Mouse (Mus musculus) layer of hippocampus, adult 8-10 months (tissue): ENCODE data around the gene Pmvk. TPM values are rescaled to one million over a fixed set of nuclear protein-coding genes. Genes with fewer than 3 reads are reported as not detected.
A peak's percentile ranks its signal among the peaks of the same experiment; 100 is the strongest.

Experiments
- DNase-seq, 2 experiments: peaks; one replicate each; pipeline ENCODE4 v3.0.0; 2022; ENCODE audit warnings: low spot score in 2 of 2
- total RNA-seq, 4 experiments: library from RNA; stranded (reverse); gene quantifications; 2 replicates each; pipeline ENCODE4 v1.2.4; 2022

Gene Pmvk
- total RNA-seq = 10 to 100 TPM; 29.5 to 33.7 (median 31.3) TPM

- DNase-seq = no peak
Observed at GRCm38 (mm10) chr3:89454401-89455177, at the start of gene Pmvk. Pmvk (plus strand) TSS chr3:89454541.

- DNase-seq = no peak
Observed at GRCm38 (mm10) chr3:89406887-89407286, 47.5 kb upstream of the Pmvk start.

- DNase-seq = no peak
Observed at GRCm38 (mm10) chr3:89408448-89408847, 45.9 kb upstream of the Pmvk start.

DNA sequence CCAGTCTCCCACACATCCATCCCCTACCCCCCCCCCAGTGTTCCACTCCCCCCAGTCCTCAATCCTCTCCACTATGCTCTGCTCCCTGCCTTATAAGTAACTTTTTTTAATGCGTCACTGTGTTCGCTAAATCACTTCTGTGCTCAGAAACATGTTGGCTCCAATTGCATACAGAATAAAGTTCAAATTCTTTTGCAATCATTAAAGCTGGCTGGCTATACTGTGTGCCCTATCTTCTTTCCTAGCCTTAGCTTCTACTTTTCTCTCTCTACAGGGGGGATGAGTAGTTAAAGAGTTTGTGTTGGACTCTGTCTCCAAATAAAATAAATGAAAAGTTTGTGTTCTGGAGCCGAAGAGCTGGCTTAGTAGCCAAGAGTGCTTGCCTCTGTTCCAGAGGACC lies 44.6 kb upstream of the Pmvk start:
- no peak for DNase-seq

DNA sequence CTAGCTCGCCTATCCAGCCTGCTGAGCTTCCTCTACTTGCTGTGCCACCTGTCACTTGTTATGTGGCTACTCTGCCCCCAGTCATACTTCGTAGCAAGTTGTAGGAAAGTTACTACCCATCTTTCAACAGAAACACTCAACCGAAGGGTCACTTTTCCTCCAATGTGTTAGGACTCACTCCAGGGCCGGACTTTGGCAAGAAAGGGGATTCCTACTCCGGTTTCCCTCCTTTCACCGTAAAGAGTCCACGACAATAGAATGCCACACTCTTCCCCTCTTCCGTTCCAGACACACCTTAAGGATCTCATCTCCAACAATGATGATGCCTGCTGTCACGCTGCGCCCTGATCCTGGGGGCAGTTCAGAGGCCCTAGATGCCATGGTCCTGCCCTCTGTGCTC lies 43.5 kb upstream of the Pmvk start:
- DNase-seq = no peak

DNA sequence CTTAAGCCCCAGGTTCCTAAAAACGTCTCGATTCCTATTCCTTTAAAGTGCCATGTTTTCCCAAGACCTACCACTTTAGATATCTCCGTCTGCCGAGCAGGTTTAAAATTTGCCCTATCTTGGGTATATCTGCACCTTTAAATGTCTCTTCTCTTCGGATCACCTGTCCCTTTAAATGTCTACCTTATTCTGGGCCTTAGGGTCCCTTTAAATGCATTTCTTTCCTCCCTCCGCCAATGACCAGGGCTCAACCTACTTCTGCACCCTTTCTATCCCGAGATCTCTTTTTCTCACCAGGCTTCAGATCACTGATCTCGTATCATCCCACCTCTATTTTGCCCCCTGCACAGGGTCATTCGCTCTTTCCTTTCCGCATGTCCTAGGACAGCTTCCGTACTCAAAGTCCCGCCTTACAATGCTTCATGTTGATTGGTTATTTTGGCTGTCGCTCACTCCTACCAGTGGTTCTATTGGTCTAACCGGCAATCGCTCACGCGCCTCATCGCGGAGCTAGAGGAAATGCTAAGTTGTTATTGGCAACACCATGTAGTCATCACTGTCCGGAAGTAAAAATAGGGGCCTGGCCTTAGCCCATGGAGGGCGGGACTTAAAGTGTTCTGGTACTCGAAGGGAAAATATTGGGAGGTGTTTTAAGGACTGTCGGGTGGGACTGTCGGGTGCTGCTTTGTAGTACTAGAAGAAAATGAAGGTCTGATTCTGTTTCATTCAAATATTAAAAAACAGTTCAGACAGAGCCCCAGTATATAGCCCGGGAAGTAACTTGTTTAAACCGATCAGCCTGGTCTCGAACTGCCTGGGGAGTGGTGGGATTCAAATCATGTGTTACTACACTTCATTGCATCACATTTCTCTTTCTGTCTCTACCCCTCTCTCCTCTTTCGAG lies 42.6 kb upstream of the Pmvk start, which contains the start of gene Flad1:
Gene Flad1, minus strand, starts transcription at position 381 of the 904 bp plus-strand sequence.
- DNase-seq = peak; percentile 100

GRCm38 (mm10) chr3:89416158-89416557 lies 38.2 kb upstream of the Pmvk start:
- no peak for DNase-seq

- DNase-seq = no peak
Observed at GRCm38 (mm10) chr3:89417131-89417530, 37.2 kb upstream of the Pmvk start.

GRCm38 (mm10) chr3:89417840-89418169 lies 36.5 kb upstream of the Pmvk start:
- DNase-seq = no peak

DNA sequence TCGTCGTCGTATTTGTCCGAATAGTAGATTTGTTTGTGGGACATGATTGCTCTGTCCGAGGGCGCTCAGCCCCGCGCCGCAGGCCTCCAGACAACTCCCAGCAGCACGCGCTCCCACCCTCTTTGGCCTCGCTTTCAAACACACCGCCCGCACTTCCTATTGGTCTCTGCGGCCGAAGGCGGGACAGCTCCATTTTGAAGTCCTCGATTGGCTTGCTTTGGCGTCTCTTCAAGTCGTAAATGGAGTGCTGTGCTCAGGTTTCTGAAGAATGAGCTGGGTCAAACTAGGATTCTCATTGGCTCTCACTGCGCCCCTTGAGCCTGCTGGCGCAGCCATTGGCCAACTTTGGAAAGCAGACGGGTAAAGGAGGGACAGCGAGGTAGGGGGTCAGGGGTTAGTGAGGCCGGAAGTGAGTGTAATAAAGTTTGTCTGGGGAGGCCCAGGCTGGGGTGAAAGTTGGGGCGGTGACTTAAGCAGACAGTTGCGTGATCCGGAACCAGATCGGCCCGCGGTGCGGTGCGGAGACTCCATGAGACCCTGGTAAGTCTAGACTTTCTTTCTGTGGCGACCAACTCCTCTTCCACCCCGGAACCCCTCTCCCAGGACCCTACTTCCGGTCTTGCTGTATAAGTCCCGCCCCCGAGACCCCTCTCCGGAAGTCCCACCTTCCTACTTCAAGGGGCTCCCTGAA lies 36.0 kb upstream of the Pmvk start, which contains the start of the genes Cks1b and Shc1:
Gene Cks1b, minus strand, starts transcription at position 214 of the 691 bp plus-strand sequence.
Gene Shc1, plus strand, starts transcription at position 274 of the 691 bp plus-strand sequence.
- DNase-seq = peak; percentile 94 to 98

DNA sequence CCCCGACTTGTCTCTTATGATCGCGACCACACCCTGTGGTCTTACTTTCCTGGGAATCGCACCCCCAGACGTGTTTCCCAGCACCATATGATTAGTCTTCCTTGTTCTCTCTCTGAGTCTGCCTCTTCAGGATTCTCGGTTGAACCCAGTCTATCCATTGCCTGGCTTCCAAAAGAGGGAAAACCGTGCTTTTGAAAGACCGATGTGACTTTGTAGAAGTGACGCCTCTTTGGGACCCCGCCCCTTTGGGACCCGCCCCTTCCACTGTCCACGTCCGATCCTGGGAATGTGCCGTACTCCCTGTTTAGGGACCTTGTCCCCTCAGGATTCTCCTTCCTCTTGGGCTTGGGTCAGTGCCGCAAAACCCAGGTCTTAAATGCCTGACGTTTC lies 35.5 kb upstream of the Pmvk start:
- DNase-seq = peak in 1 of 2 experiments; percentile 36

- DNase-seq = no peak
Observed at GRCm38 (mm10) chr3:89419571-89419970, 34.8 kb upstream of the Pmvk start.

DNA sequence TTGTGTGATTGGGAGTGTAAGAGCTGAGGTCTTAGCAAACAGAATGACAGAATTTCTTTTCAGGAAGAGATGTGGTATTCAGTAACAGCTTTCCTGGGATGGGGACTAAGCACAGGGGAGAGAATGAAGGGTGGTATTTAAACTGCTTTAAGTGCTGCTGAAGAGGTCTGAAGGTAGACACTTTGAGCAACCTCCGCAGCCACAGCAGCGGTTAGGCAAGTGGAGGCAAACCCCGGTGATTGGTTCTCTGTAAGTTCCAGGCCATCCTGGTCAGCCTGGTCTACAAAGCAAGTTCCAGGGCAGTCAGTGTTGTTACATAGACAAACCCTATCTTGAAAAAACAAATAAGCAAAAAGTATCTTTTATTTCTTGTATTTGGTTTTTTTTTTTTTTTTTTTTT lies 34.4 kb upstream of the Pmvk start:
- DNase-seq = no peak

DNA sequence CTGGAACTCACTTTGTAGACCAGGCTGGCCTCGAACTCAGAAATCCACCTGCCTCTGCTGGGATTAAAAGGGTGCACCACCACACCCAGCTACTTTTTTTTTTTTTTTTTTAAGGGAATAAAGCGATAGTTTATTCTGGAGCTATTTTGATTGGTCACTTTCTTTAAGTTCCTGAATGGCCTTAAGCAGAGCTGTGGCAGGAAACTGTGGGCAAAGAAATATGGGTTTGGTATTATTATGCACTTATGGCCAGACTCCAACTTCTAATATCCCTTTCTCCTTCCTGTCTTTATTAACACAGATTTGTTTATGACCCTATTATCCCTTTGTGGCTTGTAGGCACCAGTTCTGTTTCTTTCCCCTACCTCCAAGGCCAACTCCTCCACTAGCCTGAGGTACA lies 33.9 kb upstream of the Pmvk start:
- no peak for DNase-seq

- DNase-seq = peak; percentile 69 to 72
Observed at GRCm38 (mm10) chr3:89421002-89421774, 33.2 kb upstream of the Pmvk start.

- no peak for DNase-seq
Observed at GRCm38 (mm10) chr3:89421810-89422473, 32.4 kb upstream of the Pmvk start.

- no peak for DNase-seq
Observed at GRCm38 (mm10) chr3:89422556-89423205, 31.7 kb upstream of the Pmvk start.

- DNase-seq = no peak
Observed at GRCm38 (mm10) chr3:89424416-89425140, 29.8 kb upstream of the Pmvk start.

GRCm38 (mm10) chr3:89425141-89425525 lies 29.2 kb upstream of the Pmvk start:
- no peak for DNase-seq
